Mouse (Mus musculus): ENCODE results near the gene Tnc. TPM values are rescaled to one million over a fixed set of nuclear protein-coding genes. Genes with fewer than 3 reads are reported as not detected.

Gene Tnc
- polyA plus RNA-seq, 1 experiment from 2014 or later: 53.7 TPM

DNA sequence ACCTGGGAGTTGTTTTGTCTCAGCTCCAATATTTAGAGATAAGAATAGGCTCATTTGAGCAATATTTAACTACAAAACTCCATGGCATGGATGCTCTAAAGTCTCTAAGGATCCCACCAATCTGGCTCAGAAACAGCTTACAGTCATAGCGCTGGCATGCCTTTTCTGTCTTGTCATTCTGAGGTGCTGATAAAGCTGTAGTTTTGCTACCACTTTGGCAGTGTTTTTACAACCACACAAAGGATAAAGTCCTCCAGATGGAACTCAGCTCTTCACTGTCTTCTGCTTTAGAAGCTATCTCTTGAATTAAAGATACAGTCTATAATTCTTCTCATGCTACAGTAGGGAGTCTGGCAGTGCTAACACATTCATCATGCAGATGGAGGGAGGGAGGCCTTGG lies 56.6 kb downstream of the Tnc start:
- Histone ChIP-seq H3K4me3 (no peak overlapping the region), H3K9me3 (no peaks in the 10 kb centered on the region), H3K27me3 (no peaks in the 10 kb centered on the region), H3K27ac (no peak overlapping the region), H3K4me1 (peaks cover 14% of the 10 kb centered on the region; the same call in 1 of the 2 replicates), H3K4me2 (replicated peaks) (no peak overlapping the region), H3K9ac (no peak overlapping the region), H3K36me3 (no peaks in the 10 kb centered on the region)
- 96% methylated on average over 1 of the region's 1 CpGs for WGBS
- no peak for ATAC-seq (ENCODE audit: insufficient number of reproducible peaks, insufficient read depth, low FRiP score, low TSS enrichment)

DNA sequence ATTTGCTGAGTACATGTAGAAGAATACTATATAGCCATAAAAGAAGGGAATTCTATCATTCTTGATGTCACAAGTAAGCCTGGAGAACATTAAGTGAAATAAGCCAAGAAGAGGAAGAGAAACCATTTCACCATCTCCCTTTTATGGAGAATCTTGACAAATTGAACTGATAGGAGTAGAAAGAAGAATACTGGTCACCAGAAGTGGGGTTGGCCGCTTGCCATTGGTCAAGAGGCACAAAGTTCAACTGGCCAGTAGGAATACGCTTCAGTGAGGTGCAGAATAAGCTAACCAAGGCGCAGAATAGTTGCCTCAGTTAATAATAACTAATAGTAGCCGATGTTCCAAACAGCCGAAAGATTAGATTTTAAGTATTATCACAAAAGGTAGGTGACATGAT lies 58.7 kb downstream of the Tnc start:
- no peaks in the 10 kb centered on the region for H3K9me3 ChIP-seq
- no peak overlapping the region for H3K4me3 ChIP-seq
- H3K9ac ChIP-seq: no peak overlapping the region
- no peak for ATAC-seq (ENCODE audit: insufficient number of reproducible peaks, insufficient read depth, low FRiP score, low TSS enrichment)
- H3K36me3 ChIP-seq: no peaks in the 10 kb centered on the region
- no peaks in the 10 kb centered on the region for H3K27me3 ChIP-seq
- H3K27ac ChIP-seq: no peak overlapping the region
- H3K4me2 ChIP-seq (replicated peaks): no peak overlapping the region
- peaks cover 2% of the 10 kb centered on the region; the same call in 1 of the 2 replicates for H3K4me1 ChIP-seq
- WGBS: 96% methylated on average over 5 of the region's 5 CpGs

DNA sequence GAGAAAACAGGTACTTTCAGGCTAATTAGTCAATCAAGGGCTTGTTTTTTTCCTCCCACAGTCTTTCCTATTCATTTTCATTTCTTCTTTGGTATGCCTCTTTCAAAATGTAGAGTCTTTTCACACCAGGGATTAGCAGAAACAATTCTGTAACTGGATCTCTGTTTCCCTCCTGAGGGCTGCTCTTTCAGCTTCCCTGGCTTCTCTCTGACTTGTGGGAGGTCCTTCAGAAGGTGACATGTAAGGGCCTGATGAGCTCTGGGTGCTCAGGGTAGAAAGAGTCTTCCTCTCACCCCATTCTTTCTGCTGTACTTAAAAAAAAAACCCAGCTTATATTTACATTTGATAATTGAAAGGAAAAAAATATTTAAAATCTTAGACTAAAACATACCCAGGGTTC lies 60.2 kb downstream of the Tnc start:
- no peak overlapping the region for H3K27ac ChIP-seq
- no peaks in the 10 kb centered on the region for H3K9me3 ChIP-seq
- H3K9ac ChIP-seq: no peak overlapping the region
- H3K4me2 ChIP-seq (replicated peaks): no peak overlapping the region
- no peak overlapping the region for H3K4me3 ChIP-seq
- H3K36me3 ChIP-seq: no peaks in the 10 kb centered on the region
- ATAC-seq (ENCODE audit: insufficient number of reproducible peaks, insufficient read depth, low FRiP score, low TSS enrichment): no peak
- H3K27me3 ChIP-seq: no peaks in the 10 kb centered on the region
- peaks cover 9% of the 10 kb centered on the region; the same call in 1 of the 2 replicates for H3K4me1 ChIP-seq

DNA sequence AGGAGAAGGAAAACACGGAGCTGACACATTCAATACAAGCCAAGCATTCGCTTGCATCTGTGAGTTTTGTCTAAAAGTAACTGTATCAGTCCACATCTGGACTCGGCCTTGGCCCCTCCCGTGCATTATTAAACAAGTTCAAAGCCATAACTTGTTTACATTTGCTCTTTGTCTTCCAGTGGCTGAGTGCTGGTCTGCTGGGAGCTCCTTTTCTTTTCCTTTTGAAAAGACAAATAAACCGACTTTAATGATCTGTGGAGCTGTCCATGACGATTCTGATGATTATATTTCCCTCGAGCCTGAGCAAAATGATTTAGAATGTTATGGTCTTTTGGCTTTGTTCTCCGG lies 63.7 kb downstream of the Tnc start:
- Histone ChIP-seq H3K4me2 (replicated peaks) (no peak overlapping the region), H3K27me3 (no peaks in the 10 kb centered on the region), H3K9me3 (no peaks in the 10 kb centered on the region), H3K27ac (no peak overlapping the region), H3K9ac (no peak overlapping the region), H3K4me3 (no peak overlapping the region), H3K4me1 (peaks cover 20% of the 10 kb centered on the region; the same call in 1 of the 2 replicates), H3K36me3 (no peaks in the 10 kb centered on the region)
- no peak for ATAC-seq (ENCODE audit: insufficient number of reproducible peaks, insufficient read depth, low FRiP score, low TSS enrichment)
- WGBS: 41% methylated on average over 8 of the region's 8 CpGs

DNA sequence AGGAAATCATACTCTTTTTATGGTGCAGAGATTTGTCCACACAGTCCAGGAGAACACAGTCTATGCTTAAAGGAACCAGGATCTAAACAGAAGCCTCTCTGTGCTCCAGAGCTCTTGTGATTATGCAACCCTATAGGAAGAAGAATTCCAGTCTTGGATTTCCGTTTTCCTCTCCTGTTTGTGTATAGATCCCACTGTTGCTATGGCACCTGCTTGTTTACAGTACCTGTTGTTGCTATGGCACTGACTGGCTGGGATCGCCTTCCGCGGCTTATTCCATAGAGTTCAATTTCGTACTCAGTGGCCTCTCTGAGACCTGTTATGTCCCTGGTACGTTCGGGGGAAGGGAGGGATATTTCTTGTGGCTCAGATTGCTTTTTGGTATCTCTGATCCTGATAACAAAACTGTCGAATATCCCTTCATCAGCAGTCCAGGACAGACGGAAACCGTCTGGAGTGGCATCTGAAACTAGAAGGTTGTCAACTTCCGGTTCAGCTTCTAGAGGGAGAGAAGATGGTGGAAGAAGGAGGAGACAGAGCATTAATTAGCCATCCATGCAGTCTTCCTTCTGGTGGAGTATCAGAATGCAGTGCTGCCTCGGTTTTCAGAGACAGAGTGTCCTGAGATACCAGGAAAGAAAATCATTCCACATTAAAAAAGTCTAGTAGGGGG lies 64.3 kb downstream of the Tnc start:
- Histone ChIP-seq H3K9ac (no peak overlapping the region), H3K36me3 (no peaks in the 10 kb centered on the region), H3K27me3 (no peaks in the 10 kb centered on the region), H3K9me3 (no peaks in the 10 kb centered on the region), H3K4me2 (replicated peaks) (no peak overlapping the region), H3K27ac (no peak overlapping the region), H3K4me1 (peaks cover 20% of the 10 kb centered on the region; the same call in 1 of the 2 replicates), H3K4me3 (no peak overlapping the region)
- no peak for ATAC-seq (ENCODE audit: insufficient number of reproducible peaks, insufficient read depth, low FRiP score, low TSS enrichment)
- WGBS: 68% methylated on average over 12 of the region's 12 CpGs

DNA sequence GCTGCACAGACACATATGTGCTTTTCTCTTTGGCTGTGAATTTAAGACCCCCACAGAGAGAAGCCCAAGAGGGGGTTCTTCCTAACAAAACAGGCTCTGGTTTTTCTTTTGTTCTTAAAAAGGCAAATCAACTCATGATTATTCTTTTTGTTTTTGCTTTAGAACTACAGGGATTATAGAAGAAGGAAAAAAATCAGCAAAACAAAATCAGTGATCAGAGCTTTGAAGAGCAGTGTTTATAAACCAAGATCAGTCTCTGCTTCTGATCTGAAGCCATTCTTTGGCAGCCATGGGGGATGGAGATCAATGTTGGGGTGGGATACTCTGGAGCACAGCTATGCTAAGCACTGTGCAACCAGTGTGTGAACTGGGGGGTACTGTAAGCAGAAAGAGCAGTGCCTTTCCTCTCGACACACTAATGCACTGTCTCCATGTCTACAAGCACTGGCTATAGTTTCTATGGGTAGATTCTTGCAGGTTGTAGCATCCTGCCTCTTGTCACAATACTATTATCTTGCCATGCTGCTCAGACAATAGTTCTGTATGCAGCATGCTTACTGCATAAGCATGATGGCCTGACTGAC lies 66.5 kb downstream of the Tnc start:
- WGBS: 66% methylated on average over 1 of the region's 1 CpGs
- H3K9ac ChIP-seq: no peak overlapping the region

DNA sequence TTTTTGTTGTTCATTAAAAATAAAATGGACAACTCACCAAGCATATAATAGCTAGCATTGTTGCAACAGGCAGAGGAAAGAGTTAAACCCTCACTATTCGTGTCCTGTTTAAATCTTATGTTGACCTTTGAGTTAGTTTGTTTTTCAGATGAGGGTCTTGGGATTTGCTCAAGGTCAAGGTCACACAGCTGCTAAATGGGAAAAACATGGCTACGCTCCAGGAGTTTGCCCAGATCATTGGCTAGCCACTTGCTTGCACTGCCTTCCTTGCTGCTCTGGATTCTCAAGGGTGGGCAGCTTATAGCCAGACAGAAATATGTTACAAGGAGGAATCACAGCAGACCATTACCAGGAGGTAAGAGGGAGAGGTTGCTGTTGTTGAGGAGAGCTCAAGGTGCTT lies 67.2 kb downstream of the Tnc start:
- Histone ChIP-seq H3K4me2 (replicated peaks) (no peak overlapping the region), H3K27ac (no peak overlapping the region), H3K9ac (no peak overlapping the region), H3K27me3 (0 out of 2 replicates have a peak, but pooled peaks cover 4% of the 10 kb centered on the region), H3K4me3 (no peak overlapping the region), H3K9me3 (no peaks in the 10 kb centered on the region), H3K36me3 (no peaks in the 10 kb centered on the region), H3K4me1 (peaks cover 20% of the 10 kb centered on the region; the same call in 1 of the 2 replicates)
- 20% methylated on average over 2 of the region's 2 CpGs for WGBS
- no peak for ATAC-seq (ENCODE audit: insufficient number of reproducible peaks, insufficient read depth, low FRiP score, low TSS enrichment)

More for the DNA sequence above, 66.5 kb downstream of the Tnc start:
- ATAC-seq (ENCODE audit: insufficient number of reproducible peaks, insufficient read depth, low FRiP score, low TSS enrichment): no peak
- Histone ChIP-seq H3K4me2 (replicated peaks) (no peak overlapping the region), H3K9me3 (no peaks in the 10 kb centered on the region), H3K27me3 (no peaks in the 10 kb centered on the region), H3K27ac (0 out of 2 replicates have a peak overlapping the region, but pooled peaks have one; percentile 5), H3K4me1 (peaks cover 20% of the 10 kb centered on the region; the same call in 1 of the 2 replicates), H3K4me3 (no peak overlapping the region), H3K36me3 (no peaks in the 10 kb centered on the region)

DNA sequence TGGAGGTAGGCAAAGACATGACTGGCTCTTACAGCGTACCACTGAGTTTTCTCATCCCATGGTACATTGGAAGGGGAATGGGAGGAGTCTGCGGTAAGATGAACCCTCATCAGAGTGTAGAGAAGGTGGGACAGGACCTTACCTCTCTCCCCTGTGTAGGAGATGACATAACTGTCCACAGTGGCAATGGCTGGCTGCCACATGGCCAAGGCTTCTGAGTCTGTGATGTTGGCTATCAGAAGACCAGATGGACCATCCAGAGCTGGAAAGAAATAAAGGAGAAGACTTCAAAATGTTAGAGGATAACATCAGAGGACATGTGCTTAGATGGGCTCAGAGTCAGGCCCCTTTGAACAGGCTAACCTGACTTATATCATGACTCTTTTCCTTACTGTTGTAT lies 74.3 kb downstream of the Tnc start:
- H3K4me1 ChIP-seq: no peaks in the 10 kb centered on the region
- no peak overlapping the region for H3K4me2 ChIP-seq (replicated peaks)
- H3K36me3 ChIP-seq: peaks cover 16% of the 10 kb centered on the region
- H3K9me3 ChIP-seq: no peaks in the 10 kb centered on the region
- H3K4me3 ChIP-seq: no peak overlapping the region
- H3K27me3 ChIP-seq: 0 out of 2 replicates have a peak, but pooled peaks cover 4% of the 10 kb centered on the region
- no peak overlapping the region for H3K27ac ChIP-seq
- ATAC-seq (ENCODE audit: insufficient number of reproducible peaks, insufficient read depth, low FRiP score, low TSS enrichment): no peak
- 93% methylated on average over 2 of the region's 2 CpGs for WGBS
- H3K9ac ChIP-seq: no peak overlapping the region

DNA sequence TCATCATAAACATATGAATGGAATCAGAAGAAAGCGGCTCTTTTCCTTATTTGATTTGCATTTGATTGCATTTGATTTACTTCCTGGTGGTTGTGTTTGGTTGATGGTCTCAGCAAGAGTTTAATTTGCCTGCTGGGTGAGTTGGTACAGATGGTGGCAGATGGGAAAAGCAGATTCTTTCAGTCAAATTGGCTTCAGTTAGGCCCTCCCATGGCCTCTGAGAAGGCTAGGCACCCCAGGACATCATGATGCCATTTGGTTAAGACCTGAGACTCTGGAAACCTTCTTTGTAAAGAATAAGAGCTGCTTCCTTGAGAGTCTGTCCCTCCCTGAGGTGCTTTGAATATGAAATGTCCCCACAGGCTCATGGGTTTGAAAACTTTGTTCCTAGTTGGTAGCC lies 75.1 kb downstream of the Tnc start:
- no peak for ATAC-seq (ENCODE audit: insufficient number of reproducible peaks, insufficient read depth, low FRiP score, low TSS enrichment)
- 59% methylated on average over 1 of the region's 1 CpGs for WGBS
- no peak overlapping the region for H3K9ac ChIP-seq
- H3K27me3 ChIP-seq: 0 out of 2 replicates have a peak, but pooled peaks cover 4% of the 10 kb centered on the region
- H3K36me3 ChIP-seq: peaks cover 16% of the 10 kb centered on the region
- no peak overlapping the region for H3K4me2 ChIP-seq (replicated peaks)
- H3K4me1 ChIP-seq: no peaks in the 10 kb centered on the region
- no peak overlapping the region for H3K4me3 ChIP-seq
- H3K27ac ChIP-seq: no peak overlapping the region
- no peaks in the 10 kb centered on the region for H3K9me3 ChIP-seq

DNA sequence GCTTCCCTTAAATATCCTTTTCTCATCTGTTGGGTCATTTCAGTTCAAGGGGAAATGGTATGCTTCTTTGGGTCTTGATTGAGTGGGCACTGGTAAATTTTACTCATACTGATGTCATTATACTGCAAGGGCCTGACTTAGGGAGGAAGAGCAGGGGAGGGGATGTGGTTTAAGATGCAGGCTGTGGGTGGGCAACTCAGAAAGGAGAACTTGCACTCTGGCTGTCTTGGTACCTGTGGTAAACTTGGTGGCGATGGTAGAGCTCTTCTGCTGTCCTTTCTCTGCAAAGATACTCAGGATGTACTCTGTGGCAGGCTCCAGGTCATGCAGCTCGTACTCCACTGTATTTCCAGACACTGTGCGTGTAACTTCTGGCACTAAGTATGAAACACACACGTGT lies 75.9 kb downstream of the Tnc start:
- H3K27ac ChIP-seq: no peak overlapping the region
- ATAC-seq (ENCODE audit: insufficient number of reproducible peaks, insufficient read depth, low FRiP score, low TSS enrichment): no peak
- no peaks in the 10 kb centered on the region for H3K9me3 ChIP-seq
- H3K4me3 ChIP-seq: no peak overlapping the region
- H3K36me3 ChIP-seq: peaks cover 16% of the 10 kb centered on the region
- 0 out of 2 replicates have a peak, but pooled peaks cover 4% of the 10 kb centered on the region for H3K27me3 ChIP-seq
- WGBS: 76% methylated on average over 4 of the region's 4 CpGs
- no peak overlapping the region for H3K4me2 ChIP-seq (replicated peaks)
- H3K4me1 ChIP-seq: no peaks in the 10 kb centered on the region
- H3K9ac ChIP-seq: no peak overlapping the region

DNA sequence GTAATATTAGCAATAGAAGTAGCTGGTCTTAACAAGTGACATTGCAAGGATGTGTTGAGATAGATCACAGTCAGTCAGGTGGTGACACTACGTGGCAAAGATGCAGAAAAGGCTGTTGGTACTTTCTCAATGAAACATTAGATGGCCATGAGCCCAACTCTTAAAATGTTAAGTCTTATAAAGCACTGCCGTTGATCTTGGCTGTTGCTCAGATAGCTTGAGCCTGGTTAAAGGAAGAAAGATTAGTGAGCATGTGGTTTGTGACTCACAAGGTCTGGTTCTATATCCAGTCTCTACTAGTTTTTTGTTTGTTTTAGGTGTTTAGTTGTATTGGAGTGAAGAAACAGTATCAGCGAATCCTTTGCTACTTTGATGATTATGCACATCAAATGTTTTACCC lies 76.9 kb downstream of the Tnc start:
- Histone ChIP-seq H3K4me3 (no peak overlapping the region), H3K27me3 (0 out of 2 replicates have a peak, but pooled peaks cover 1% of the 10 kb centered on the region), H3K4me1 (no peaks in the 10 kb centered on the region), H3K9ac (no peak overlapping the region), H3K4me2 (replicated peaks) (no peak overlapping the region), H3K27ac (no peak overlapping the region), H3K9me3 (no peaks in the 10 kb centered on the region), H3K36me3 (peaks cover 20% of the 10 kb centered on the region)
- WGBS: 89% methylated on average over 3 of the region's 3 CpGs
- ATAC-seq (ENCODE audit: insufficient number of reproducible peaks, insufficient read depth, low FRiP score, low TSS enrichment): no peak

DNA sequence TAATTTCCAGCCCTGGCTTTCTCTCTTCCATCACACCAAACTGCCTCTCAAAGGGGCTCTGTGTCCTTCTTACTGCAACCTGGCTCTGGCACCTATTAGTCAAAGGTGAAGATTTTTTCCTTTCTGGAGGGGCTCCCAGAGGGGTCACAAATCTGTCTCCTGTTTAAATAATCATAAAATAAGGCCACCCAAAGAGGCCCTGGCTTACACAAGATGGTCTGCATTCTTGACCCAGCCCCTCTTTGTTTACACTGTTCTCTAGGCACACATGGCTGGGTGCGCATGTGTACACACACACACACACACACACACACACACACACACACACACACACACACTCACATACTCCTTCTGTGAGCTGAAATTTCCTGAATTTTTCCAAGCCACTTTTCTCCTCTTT lies 83.4 kb downstream of the Tnc start:
- no peak overlapping the region for H3K9ac ChIP-seq
- H3K27ac ChIP-seq: no peak overlapping the region
- peaks cover 13% of the 10 kb centered on the region for H3K36me3 ChIP-seq
- no peaks in the 10 kb centered on the region for H3K4me1 ChIP-seq
- no peak overlapping the region for H3K4me3 ChIP-seq
- no peak overlapping the region for H3K4me2 ChIP-seq (replicated peaks)
- ATAC-seq (ENCODE audit: insufficient number of reproducible peaks, insufficient read depth, low FRiP score, low TSS enrichment): no peak
- 55% methylated on average over 1 of the region's 1 CpGs for WGBS
- no peaks in the 10 kb centered on the region for H3K27me3 ChIP-seq
- no peaks in the 10 kb centered on the region for H3K9me3 ChIP-seq

Measured in embryonic facial prominence, embryonic 12.5 days (tissue).